Mouse (Mus musculus) mature B cell (primary cell): Measurements from ENCODE around the gene Cxcl10.

Source experiments
- in situ Hi-C: fragments of 300-500 bp; cut with MboI; formaldehyde crosslinking; loops from 2 replicates; pipeline ENCODE4 v1.14.3; 2019

The Cxcl10 gene

DNA sequence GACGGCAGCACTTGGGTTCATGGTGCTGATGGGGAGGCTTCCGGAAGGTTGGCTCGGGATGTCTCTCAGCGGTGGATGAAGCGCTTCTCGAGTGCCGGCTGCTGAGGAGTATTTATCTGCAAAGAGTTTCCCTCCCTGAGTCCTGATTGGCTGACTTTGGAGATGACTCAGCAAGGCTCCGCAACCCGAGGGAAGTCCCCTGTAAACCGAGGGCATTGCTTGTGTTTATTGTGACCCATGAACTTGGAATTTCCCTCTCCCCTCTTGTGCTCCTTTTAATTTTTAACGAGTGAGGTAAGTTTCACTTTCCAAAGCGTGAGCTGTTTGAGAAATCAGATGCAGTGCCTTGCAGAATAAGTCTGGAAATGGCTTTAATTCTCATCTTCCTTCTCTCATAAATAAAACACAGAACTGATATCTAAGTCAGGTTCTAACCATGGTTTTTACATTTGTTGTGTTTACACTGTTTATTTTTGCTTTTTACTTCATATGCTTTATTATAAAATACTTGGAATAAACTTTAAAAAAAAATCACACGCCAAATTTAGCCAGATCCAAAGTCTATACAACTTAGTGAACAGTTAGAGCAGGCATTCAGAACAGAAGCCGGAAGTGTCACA, at the start of gene Cxcl10:
TSS of gene Cxcl10 (minus strand) at position 96 of the 620 bp plus-strand sequence.
- in situ Hi-C loops: no loop called here

DNA sequence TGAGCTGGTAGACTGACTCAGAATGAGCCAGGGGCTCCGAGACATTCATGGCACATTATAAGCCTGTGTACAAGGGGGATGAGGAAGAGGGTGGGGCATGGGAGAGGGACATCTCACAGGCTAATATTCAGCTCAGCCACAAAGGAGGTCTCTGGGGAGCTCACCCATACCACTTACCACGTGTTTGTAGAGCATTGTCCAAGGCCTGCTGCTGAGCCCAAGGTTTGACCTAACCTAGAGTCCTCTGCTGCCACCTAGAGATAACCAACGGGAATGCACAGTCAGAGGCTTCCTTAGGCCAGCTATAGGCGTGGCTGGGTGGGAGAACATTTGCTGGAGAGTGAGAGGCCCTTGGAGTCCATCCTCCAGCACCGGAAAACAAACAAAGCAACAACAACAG, 49.5 kb upstream of the Cxcl10 start:
- in situ Hi-C loops: loop anchor here (25.0 kb wide), 1 partner anchor 211 kb away; no protein-coding TSS in a partner anchor

DNA sequence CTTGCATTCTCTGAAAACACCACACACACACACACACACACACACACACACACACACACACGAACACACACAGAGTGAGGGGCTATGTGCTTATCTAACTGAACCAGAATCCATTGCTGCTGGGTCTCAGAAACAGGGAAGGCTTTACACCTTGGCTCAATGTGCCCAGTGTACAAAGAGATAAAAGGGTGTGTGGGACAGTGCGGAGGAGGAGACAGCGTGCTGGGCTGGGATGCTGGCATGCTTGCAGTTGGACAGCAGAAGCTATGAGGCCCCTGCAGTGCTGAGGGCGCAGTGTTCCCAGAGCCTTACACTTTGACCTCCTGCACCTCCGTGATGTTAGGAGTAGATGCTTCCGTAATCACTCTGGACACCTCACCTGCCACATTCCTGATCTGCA, 47.8 kb upstream of the Cxcl10 start:
- in situ Hi-C loops: loop anchor here (25.0 kb wide), 1 partner anchor 209 kb away; no protein-coding TSS in a partner anchor

DNA sequence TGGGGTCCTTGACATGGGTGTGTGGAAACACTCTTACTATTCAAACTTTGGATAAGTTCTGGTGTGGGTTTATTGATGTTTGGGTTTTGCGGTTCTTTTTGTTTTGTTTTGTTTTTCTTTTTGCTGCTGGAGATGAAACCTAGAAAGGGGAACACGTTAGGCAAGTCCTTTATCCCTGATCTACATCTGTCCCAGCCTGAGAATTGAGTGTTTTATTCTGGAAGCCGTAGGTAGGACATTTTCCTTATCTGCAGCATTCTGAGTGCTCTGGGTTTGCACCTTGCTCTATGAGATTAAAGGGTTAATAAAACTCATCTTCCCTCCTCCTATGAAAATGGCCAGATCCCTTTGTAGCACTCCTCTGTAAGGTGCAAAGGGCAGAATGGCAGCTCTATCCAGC, 47.1 kb upstream of the Cxcl10 start:
- in situ Hi-C loops: loop anchor here (25.0 kb wide), 1 partner anchor 208 kb away; no protein-coding TSS in a partner anchor

DNA sequence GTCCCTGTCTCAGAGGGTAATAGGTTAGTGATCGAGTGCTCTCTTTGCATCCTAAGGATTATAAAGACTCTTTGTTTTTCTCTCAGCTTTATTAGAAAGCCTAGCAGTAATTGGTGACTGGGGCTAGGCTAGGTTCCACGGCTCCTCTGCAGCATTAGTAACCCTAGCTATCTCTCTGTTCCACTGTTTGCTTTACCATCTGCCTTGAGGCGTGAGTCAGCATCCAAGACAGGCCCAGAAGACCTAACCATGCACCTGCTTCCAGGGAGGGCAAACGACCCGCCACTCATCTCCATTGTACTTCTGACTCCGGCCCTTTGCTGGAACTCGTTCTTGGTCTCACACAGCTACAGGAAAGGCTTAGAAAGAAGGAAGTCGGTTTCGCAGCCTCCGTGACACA, 45.2 kb upstream of the Cxcl10 start:
- in situ Hi-C loops: loop anchor here (25.0 kb wide), 1 partner anchor 207 kb away; no protein-coding TSS in a partner anchor

DNA sequence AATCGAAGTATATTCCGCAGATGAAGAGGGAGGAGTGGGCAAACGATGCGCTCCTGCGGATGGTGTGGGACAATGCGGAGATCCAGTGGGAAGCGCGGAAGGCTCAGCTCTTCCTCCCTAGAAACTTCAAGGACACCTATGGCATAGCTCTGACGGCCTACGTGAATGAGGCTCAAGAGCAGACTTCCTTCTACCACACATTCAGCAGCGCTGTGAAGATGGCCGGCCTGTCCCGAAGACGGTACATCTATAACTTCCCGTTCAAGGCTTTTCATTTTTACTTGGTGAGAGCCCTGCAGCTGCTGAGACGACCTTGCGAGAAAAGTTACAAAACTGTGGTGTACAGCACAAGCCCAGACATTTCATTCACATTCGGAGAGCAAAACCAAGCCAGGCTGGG, 43.9 kb upstream of the Cxcl10 start:
- in situ Hi-C loops: loop anchor here (25.0 kb wide), 1 partner anchor 205 kb away; no protein-coding TSS in a partner anchor

DNA sequence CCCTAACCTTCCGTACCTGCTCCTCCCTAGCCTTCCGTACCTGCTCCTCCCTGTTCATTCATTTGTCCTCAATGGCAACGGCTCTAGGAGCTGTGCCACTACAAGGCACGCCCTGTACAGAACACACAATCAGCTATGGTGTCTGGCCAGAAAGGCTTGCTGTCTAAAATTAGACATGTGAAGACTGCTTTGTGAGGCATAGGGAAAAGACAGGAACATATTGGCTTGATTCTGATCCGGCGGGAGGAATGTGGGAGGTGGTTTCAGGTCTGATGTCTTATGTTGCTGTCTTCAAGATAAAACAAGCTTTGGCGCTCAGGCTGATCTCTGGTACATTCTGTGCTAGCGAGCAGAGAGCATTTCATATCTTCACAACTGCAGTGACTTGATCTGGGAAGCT, 41.9 kb upstream of the Cxcl10 start:
- in situ Hi-C loops: loop anchor here (25.0 kb wide), 1 partner anchor 203 kb away; no protein-coding TSS in a partner anchor

DNA sequence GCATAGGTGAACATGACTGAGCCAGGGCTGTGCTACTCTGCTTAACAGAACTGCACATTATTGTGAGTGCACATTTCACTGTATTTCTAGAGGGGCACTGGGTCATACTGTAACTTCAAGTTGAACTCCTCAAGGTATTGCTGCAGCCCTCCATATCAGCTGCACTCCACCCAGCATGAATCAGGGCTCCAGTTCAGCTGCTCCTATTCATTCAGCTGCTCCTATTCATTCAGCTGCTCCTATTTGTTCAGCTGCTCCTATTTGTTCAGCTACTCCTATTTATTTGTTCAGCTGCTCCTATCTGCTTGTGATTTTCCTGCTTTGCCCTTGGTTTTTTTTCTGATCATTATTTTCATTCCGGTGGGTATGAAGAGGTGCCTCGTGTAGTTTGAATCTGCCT, 41.3 kb upstream of the Cxcl10 start:
- in situ Hi-C loops: loop anchor here (25.0 kb wide), 1 partner anchor 203 kb away; no protein-coding TSS in a partner anchor

DNA sequence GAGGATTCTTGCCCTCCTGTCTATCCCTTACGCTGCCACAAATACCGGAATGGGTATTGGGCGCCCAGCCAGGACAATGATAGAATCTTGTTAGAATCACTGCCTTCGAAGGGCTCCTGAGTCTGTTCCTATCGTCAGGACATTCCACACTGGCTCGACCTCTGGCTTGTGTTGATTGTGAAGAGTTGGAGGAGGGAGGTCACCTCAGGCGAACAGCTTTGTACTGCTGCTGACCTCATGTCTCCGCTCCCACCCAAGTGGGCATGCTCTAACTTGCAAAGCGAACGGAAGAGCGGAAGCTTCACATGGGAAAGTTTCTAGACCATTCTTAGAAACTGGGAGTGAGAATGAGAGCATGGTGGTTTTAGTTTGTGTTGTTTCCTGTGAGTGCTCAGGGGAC, 38.7 kb upstream of the Cxcl10 start:
- in situ Hi-C loops: loop anchor here (25.0 kb wide), 1 partner anchor 200 kb away; no protein-coding TSS in a partner anchor

DNA sequence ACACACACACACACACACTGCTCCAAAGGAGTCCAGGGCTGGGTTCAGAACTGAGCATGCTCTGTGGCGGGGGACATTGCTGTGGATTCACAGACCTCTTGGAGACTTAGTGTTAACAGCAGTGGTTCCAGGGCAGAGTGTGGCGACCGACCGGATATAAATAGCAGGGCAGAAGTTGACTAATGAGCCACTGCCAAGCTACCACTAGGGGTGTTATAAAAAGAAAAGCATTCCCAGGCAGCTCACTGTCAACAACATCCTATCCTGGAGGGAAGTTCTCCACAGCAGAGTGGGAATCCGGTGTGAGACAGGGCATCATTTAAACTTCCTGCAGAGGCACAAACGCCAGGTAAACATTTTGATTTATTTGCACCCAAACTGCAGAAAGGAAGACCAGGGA, 38.0 kb upstream of the Cxcl10 start:
- in situ Hi-C loops: loop anchor here (25.0 kb wide), 1 partner anchor 199 kb away; no protein-coding TSS in a partner anchor

DNA sequence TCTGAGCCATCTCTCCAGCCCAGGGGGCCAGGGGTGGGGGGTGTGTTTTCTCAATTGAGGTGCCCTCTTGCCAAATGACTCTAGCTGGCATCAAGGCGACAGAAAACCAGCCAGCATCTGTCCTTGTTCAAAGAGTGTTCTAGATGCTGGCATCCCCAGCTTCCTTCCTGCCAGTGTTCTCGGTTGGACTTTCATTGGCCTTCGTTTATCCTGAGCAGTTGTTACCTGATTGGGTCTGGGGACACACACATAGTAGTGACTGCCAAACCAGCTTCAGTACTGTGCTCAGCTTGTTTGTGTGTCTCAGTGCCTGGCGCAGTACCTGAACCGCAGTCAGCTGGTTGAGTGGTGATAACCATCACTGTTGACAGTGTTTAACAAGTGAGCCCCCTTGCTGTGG, 37.4 kb upstream of the Cxcl10 start:
- in situ Hi-C loops: loop anchor here (25.0 kb wide), 1 partner anchor 199 kb away; no protein-coding TSS in a partner anchor

DNA sequence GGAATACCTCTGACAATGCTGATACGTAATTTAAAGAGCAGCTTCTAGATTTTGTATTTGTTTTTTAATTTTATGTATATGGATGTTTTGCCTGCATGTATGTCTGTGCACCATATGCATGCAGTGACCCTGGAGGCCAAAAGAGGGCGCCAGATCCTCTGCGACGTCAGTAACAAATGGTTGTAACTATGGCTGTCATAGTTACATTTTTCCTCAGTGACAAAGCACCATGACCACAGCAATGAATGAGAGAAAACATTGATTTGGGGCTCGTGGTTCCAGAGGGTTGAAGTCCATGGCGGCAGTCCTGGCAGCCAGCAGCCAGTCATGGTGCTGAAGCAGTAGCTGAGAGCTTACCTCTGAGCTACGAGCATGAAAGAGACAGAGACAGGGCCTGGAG, 36.2 kb upstream of the Cxcl10 start:
- in situ Hi-C loops: loop anchor here (25.0 kb wide), 1 partner anchor 198 kb away; no protein-coding TSS in a partner anchor

DNA sequence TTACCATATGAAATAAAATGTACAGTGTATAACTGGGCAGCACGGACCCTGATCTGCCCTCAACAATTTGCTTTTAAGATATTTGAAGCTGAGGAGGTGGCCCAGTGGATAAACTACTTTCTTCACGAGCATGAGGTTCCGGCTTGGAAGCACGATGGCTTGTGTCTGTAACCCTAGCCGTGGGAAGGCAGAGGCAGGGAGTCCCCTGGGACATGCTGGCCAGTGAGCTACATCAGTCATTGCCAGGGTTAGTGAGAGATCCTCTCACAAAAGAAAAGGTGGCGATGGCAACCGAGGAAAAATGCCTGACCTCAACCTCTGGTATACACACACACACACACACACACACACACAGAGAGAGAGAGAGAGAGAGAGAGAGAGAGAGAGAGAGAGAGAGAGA, 35.1 kb upstream of the Cxcl10 start:
- in situ Hi-C loops: loop anchor here (25.0 kb wide), 1 partner anchor 196 kb away; no protein-coding TSS in a partner anchor

DNA sequence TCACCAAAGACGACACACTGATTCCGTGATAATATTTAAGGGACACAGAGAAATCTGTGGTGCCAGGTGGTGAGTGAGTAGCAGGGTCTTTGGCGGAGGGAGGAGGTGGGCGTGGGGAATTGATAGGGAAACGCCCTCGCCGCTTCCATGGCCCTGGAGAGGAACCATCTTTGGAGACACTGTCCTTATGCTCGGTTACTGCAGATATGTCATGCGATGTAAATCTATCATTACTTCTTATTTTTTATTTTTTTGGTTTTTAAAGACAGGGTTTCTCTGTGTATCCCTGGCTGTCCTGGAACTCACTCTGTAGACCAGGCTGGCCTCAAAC, 33.6 kb upstream of the Cxcl10 start:
- in situ Hi-C loops: loop anchor here (25.0 kb wide), 1 partner anchor 195 kb away; no protein-coding TSS in a partner anchor

DNA sequence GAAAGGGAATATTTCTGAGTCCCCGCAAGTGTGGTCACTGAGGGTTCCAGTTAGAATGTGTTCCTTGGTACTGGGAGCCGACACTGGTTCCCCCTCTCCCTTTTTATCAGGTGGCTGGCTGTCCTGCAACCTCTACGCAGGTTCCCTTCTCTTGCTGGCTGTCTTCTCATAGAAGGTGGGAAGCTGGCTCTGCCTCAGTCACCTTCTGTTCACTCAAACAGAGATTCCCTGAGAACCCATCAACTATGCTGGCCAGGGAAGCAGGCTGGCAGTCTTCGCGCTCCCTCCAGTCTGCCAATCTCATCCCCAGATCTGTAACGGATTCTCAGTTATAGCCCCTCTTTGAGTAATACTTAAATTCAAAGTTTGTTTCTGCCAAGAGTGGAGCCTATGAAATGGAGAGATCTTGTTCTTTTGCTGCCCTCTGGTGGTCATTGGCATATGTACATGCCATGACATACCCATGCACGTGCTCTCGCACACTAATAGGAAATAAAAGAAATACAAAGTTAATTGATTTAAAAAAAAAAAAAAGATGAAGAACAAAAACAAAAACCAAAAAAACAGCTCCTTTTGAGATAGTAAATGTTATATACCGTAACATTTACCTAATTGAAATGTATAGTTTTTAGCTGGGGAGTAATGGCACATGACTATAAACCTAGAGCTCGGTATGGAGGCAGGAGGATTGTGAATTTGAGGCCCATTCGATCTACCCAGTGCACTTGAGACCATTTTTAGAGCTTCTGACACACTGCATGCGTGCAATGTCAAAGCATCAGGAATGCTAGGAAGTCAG, 33.1 kb upstream of the Cxcl10 start:
- in situ Hi-C loops: loop anchor here (25.0 kb wide), 1 partner anchor 194 kb away; no protein-coding TSS in a partner anchor

DNA sequence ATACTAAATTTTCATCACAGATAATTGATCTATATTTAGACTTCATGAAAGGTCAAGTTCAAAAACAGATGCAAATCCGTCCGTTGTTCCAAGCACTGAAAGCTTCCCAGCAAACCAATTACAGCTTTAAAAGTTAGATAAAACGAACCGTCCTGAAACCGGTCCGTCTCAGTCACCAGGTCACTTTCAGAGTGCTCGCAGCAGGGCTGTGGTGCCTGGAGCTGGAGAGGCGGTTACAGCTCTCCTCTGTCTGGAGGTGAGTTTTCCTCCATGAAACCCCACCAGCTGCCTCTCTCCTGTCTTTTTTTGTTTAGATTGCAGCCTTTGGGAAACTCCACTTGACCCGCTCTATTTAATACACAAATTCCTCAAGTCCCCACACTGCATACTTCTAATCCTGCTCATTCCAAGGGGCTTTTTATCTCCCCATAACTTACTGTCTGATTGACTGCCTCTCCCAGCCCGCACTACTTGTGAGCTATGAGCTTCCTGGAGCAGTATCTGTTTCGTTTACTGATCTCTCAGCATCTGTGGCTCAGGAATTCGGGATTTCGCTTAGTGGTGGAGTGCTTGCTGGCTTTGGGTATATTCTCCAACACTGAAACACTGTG, 28.2 kb upstream of the Cxcl10 start:
- in situ Hi-C loops: loop anchor here (5.0 to 25.0 kb wide), 2 partner anchors 60 to 190 kb away; no protein-coding TSS in a partner anchor

DNA sequence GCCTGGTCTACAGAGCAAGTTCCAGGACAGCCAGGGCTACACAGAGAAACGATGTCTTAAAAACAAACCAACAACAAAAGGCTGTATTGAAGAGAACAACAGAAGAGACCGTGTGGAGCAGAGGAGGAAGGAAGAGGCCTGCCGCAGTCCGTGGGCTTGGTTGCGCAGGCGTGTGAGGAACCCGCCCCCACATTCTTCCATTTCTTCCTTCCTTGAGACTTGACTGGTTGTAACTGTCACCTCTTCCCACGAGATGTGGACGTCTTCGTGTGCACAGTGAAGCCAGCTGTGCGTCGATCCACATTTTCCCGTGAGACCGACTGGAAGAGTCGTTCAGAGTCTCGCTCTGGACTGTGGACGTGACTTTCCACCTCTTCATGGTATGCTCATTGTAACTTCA, 26.7 kb upstream of the Cxcl10 start:
- in situ Hi-C loops: loop anchor here (5.0 to 25.0 kb wide), 2 partner anchors 58 to 188 kb away; no protein-coding TSS in a partner anchor

DNA sequence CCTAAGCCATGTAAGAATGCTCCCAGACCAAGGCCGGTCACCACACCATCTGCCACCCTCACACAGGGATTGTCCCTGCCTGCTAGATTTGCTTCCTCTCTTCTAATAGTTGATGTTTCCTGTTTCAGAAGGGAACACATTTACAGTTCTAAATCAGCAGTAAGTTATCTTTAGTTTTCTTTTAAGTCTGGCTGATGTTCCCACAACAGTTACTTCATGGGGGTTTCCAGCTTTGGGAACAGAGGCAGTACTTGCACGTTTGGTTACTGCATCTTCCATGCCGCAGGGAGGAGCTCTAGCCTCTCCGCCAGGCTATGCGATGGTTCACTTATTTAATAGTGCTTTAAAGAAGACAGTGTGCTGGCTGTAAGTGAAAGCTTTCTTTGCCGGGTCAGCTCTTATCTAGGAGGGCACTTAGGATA, 26.0 kb upstream of the Cxcl10 start:
- in situ Hi-C loops: loop anchor here (5.0 to 25.0 kb wide), 2 partner anchors 57 to 187 kb away; no protein-coding TSS in a partner anchor

DNA sequence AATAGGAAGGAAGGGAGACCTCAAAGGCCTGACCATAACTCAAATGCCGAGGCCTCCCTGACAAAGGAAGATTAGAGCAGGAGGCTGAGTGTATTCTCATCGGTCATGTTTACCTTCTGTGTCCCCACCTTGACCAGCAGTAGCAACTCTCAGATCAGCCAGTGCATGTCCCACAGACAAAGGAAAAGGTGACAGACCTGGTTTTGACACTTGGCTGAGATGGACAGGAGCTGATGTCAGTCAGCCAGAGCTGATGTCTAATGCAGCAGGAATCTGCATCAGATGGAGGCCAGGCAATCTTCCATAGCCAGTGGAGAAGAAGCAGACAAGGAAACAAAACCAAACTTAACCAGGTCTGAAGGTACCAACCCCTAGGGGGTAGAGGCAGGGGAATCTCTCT, 23.9 kb upstream of the Cxcl10 start:
- in situ Hi-C loops: no loop called here

DNA sequence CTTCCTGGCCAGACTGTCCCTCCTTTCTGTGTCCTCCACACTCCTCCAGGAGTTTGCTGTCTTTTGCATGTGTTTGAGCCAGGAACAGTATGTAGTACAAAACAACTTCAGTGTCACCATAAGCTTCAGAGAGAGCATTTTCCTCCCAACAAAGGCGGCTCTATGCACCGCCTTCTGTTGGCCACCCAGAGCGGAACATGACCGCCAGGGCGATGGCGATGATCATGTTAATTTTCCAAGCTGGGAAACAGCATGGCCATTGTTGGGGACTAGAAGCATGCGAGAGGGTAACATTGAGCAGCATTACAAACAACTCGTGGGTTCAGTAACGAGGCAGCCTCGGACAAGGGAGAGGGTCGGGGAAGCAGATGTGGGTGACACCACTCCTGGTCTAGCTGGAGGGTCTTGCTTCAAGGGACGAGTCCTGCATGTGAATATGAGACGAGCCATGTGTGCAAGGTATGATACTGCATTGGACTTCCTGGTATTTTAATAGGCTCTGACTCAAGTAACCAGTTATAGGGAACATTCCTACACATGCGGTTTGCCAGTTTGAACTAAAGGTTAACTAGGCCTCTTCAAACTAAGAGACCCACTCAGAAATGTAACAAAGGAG, 22.8 kb upstream of the Cxcl10 start:
- in situ Hi-C loops: no loop called here

DNA sequence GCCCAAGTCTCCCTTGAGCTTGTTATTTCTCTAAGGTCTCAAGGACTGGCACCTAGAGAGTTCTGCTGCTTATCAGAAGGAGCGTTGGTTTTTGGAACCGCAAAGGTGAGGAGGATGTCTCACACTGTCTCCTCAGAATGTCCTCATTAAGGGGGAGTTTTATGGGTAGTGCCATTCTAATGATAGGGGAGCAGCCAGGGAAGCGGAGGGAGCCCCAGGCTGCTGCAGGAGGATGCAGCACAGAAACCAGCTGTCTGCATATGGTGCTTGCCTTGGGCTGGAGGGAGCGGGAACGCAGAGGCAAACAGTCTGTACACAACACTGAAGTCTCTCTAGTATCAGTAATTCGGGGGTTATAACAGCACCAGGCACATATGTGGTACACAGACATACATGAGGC, 22.2 kb upstream of the Cxcl10 start:
- in situ Hi-C loops: no loop called here
